Mouse (Mus musculus): ENCODE data around the gene Car5b.

The Car5b gene

DNA sequence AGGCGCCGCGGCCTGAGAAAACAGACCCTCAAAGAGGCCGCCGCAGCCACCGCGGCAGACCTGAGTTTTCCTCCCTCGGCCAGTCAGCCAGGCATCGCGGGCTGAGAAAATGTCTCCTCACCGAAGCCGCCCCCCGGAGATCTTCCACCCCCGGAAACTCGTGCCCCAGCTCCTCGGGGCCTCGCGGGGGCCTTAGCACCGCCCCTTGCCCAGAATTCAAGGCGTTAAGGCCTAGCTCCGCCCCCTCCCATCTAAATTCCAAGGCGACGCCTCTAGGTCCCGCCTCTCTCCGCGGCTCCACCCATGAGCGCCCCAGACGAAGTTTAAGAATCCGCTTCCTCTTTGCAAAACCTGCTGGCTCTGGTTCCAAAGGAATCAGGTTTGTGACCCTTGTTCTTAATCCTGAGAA is 69.3 kb downstream of the Car5b start, which contains the start of gene Zrsr2:
TSS of gene Zrsr2 (minus strand) at position 195 of the 409 bp plus-strand sequence.
- DNase-seq (ENCODE audit: low spot score) = peak; percentile 89

DNA sequence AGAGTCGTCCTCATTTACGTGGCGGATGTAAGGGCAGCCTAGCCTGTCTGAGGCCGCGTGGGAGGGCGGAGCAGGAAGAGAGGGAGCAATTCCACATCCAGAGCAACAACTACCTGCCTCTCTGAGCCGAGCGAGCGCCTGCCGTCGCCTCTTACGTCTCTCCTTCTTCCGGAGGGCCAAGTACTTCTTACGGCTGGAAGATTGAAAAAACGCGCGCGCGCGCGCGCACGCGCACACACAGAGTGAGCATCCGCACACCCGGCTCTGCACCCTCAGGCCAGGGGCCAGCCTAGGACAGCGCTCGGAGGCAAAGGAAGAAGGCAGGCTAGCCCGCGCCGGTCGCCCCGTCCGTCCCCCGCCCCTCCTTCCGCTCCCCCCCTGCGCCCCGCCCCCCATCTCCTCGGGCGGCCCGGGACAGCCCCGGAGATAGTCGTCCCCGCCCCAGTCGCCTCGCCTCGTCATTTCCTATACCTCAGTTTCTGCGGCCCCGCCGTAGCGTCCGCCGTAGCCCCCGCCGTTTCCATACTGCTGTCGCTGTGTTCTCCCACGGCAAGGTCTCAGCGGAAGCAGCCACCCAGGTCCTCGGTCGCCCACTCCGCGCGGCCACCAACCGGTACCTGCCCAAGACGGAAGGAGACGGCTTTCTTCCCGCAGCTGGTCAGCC is 69.9 kb downstream of the Car5b start:
- peak; percentile 81 for DNase-seq (ENCODE audit: low spot score)

DNA sequence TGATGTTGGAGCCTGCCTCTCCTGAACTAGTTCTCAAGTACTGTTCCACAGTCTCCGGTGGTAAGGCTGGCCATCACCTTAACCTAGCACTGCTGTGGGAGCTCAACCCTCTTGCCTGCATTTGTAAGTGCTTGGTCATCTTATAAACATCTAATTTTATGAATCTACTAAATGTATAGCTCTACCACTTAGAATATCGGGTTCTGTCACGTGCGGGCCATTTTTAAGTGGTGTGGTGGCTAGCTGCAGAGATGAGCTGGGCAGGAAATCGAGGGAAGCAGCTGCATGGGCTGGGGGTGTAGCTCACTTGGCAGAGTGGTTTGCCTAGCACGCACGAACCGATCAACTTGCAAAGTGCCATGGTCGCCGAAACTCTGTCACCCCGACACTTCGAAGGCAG is 70.4 kb downstream of the Car5b start:
- no peak for DNase-seq (ENCODE audit: low spot score)

DNA sequence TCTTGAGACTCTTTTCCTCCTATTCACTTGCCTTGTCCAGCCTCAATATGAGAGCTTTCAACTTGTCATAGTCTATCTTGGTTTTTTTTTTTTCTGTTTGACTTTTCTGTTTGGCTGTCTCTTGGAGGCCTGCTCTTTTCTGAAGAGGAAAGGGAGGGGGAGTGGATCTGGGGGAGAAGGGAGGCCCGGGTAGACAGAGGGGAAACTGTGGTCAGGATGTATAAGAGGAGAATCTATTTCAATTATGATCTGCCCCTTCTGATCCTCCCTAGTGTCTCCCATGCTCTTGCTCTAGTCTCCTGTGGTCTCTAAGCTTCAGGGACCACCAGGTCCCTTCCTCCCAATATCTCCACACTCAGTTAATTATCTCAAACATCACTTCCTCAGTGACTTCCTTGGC is 76.2 kb downstream of the Car5b start:
- DNase-seq (ENCODE audit: low spot score) = no peak

DNA sequence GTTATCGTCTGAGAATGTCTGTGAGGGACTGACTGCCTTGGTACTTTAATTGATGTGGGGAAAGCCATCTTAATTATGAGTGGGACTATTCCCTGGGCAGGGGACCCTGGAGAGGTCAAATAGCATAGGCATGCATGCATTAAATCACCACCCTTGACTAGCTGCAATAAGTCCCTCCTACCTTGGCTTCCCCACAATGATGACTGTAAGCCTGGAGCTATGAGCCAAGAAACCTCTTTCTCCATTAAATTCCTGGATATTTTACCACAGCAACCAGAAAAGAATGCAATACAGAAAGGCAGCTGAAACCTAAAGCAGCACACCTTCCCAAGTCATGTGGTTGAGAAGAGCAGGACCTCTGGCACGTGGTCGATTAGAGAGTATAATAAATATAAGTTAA is 83.4 kb downstream of the Car5b start:
- DNase-seq (ENCODE audit: low spot score) = no peak

DNA sequence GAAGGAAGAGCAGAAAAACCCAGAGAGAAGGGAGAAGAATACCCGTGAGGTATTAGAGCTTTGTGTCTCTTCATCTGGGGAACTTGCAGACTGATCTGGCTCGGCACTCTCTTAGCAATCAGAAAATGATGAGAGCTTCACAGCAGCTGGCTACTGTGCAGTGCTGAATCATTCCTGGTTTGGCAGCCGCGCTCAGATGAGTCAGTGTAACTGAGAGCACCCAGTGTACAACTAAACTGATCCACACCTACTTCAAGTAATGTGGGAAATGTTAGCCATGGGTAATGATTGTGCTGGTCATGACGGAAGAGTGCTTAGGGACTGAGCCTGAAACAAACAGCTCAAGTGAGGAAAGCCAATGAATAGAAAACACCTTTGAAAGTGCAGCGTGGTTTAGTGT is 89.2 kb downstream of the Car5b start:
- no peak for DNase-seq (ENCODE audit: low spot score)

DNA sequence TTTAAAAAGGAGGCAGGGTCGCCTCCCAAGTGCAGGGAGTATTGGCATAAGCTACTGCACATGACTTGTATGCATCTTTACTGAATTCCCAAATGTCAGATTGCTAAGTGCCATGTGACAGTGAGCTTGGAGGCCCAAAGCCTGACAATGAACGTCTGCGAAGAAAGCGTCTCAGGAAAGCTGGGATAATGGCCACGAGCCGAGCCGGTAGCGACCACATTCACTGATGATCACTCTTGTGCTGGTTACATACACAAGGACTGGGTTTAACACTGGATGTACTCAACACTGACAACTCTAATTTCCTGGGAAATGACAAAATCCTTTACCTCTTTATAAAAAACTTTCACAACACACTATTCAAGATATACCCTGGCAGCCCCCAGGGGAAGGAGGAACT is 93.1 kb downstream of the Car5b start:
- DNase-seq (ENCODE audit: low spot score) = no peak

DNA sequence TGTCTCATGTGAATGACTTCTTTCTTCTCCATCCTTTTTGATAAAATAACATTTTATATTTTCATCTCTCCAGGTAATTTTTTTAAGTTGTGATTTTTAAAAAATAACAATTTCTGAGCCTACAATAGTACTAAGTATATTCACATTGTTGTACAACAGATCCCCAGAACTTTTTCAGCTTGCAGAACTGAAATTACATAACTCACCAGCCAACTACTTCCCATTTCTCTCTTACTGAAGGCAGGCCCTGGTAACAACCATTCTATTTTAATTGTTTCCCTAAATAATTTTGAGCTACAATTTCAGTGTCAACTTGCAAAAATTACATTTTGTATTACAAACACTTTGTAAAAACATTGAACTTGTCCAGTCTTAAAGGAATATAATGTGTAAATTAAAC is 98.2 kb downstream of the Car5b start:
- no peak for DNase-seq (ENCODE audit: low spot score)
